Mouse (Mus musculus) erythroid progenitor cell, adult 5-6 weeks (primary cell): Measurements from ENCODE around the gene Tmed4. TPM values are rescaled to one million over a fixed set of nuclear protein-coding genes. Genes with fewer than 3 reads are reported as not detected.

Source experiments
- total RNA-seq, 2 experiments: library from RNA; stranded (forward) in 1 of 2; stranded (reverse) in 1 of 2; fragments of 150-400 nt in 1 of 2; fragments of 186-747, 209-891 nt in 1 of 2; gene quantifications; 2 replicates each; pipeline versions ENCODE4 v1.2.3 to v1.2.4; 2015 to 2017; ENCODE audit warnings: low replicate concordance in 2 of 2

Gene Tmed4
- total RNA-seq, 2 experiments from 2014 or later: 12.1 to 13.4 TPM

Other genes with a start within 250 kb of the Tmed4 start
- gene Camk2b, start 208.5 kb downstream of the Tmed4 start, total RNA-seq (2015; ENCODE audit: low replicate concordance): not detected in 2 replicates
- gene Camk2b, start 208.5 kb downstream of the Tmed4 start, total RNA-seq (2017; ENCODE audit: low replicate concordance): 0.77 TPM in 1 of 2 replicates, not detected in the other
- not detected in 2 replicates for gene A730071L15Rik, start 74.8 kb downstream of the Tmed4 start, total RNA-seq (2015; ENCODE audit: low replicate concordance)
- not detected in 2 replicates for gene A730071L15Rik, start 74.8 kb downstream of the Tmed4 start, total RNA-seq (2017; ENCODE audit: low replicate concordance)
- 15.1 and 15.5 TPM in 2 replicates for gene Nudcd3, start 74.5 kb downstream of the Tmed4 start, total RNA-seq (2015; ENCODE audit: low replicate concordance)
- 13.8 and 15.3 TPM in 2 replicates for gene Nudcd3, start 74.5 kb downstream of the Tmed4 start, total RNA-seq (2017; ENCODE audit: low replicate concordance)
- gene Npc1l1, start 44.7 kb downstream of the Tmed4 start, total RNA-seq (2015; ENCODE audit: low replicate concordance): not detected in 2 replicates
- gene Npc1l1, start 44.7 kb downstream of the Tmed4 start, total RNA-seq (2017; ENCODE audit: low replicate concordance): not detected in 2 replicates
- gene Ddx56, start 7.1 kb downstream of the Tmed4 start, total RNA-seq (2015; ENCODE audit: low replicate concordance): 8.4 and 11.2 TPM in 2 replicates
- gene Ddx56, start 7.1 kb downstream of the Tmed4 start, total RNA-seq (2017; ENCODE audit: low replicate concordance): 3.2 and 6.4 TPM in 2 replicates
- 112 and 117 TPM in 2 replicates for gene Ogdh, start 16.8 kb upstream of the Tmed4 start, total RNA-seq (2015; ENCODE audit: low replicate concordance)
- gene Ogdh, start 16.8 kb upstream of the Tmed4 start, total RNA-seq (2017; ENCODE audit: low replicate concordance): 81.0 and 99.9 TPM in 2 replicates
- gene Zmiz2, start 114.2 kb upstream of the Tmed4 start, total RNA-seq (2015; ENCODE audit: low replicate concordance): 16.6 and 17.6 TPM in 2 replicates
- 5.1 and 7.8 TPM in 2 replicates for gene Zmiz2, start 114.2 kb upstream of the Tmed4 start, total RNA-seq (2017; ENCODE audit: low replicate concordance)
- 1,149 and 1,152 TPM in 2 replicates for gene Ppia, start 140.6 kb upstream of the Tmed4 start, total RNA-seq (2015; ENCODE audit: low replicate concordance)
- 288 and 328 TPM in 2 replicates for gene Ppia, start 140.6 kb upstream of the Tmed4 start, total RNA-seq (2017; ENCODE audit: low replicate concordance)
- gene H2afv, start 169.6 kb upstream of the Tmed4 start, total RNA-seq (2015; ENCODE audit: low replicate concordance): 180 and 209 TPM in 2 replicates
- gene H2afv, start 169.6 kb upstream of the Tmed4 start, total RNA-seq (2017; ENCODE audit: low replicate concordance): 100 and 160 TPM in 2 replicates
- gene Purb, start 201.0 kb upstream of the Tmed4 start, total RNA-seq (2015; ENCODE audit: low replicate concordance): 40.7 and 50.7 TPM in 2 replicates
- gene Purb, start 201.0 kb upstream of the Tmed4 start, total RNA-seq (2017; ENCODE audit: low replicate concordance): 41.3 and 43.5 TPM in 2 replicates
- gene Myo1g, start 246.1 kb upstream of the Tmed4 start, total RNA-seq (2015; ENCODE audit: low replicate concordance): 6.3 and 16.6 TPM in 2 replicates
- 6.3 and 14.6 TPM in 2 replicates for gene Myo1g, start 246.1 kb upstream of the Tmed4 start, total RNA-seq (2017; ENCODE audit: low replicate concordance)